Mouse (Mus musculus) NIH3T3 (cell line): Measurements from ENCODE around the gene Uncx.
"Not testable (repeated sequence)": the region's sequence is repeated elsewhere in the genome, so short reads cannot be mapped to it uniquely, and the experiment has no call there.

Source experiments
- DNase-seq: peaks from one replicate; pipeline ENCODE4 v3.0.0-alpha.2; 2012; ENCODE audit warnings: low read depth

Uncx gene

GRCm38 (mm10) chr5:139561363-139562001 is 18.2 kb downstream of the Uncx start:
- no peak for DNase-seq

GRCm38 (mm10) chr5:139564663-139565062 is 21.4 kb downstream of the Uncx start:
- no peak for DNase-seq

GRCm38 (mm10) chr5:139565462-139565861 is 22.2 kb downstream of the Uncx start:
- no peak for DNase-seq

GRCm38 (mm10) chr5:139566640-139567399 is 23.5 kb downstream of the Uncx start:
- DNase-seq: no peak

- no peak for DNase-seq
These were observed 24.8 kb downstream of the Uncx start for GRCm38 (mm10) chr5:139568079-139568478.

GRCm38 (mm10) chr5:139572526-139572925 is 29.2 kb downstream of the Uncx start:
- no peak for DNase-seq

- peak; percentile 57 for DNase-seq
These were observed 30.5 kb downstream of the Uncx start for GRCm38 (mm10) chr5:139573606-139574311.

GRCm38 (mm10) chr5:139575054-139575453 is 31.8 kb downstream of the Uncx start:
- DNase-seq: no peak

- no peak for DNase-seq
These were observed 37.0 kb downstream of the Uncx start for GRCm38 (mm10) chr5:139580171-139580743.

- DNase-seq: no peak
These were observed 38.1 kb downstream of the Uncx start for GRCm38 (mm10) chr5:139581308-139581868.

GRCm38 (mm10) chr5:139584971-139585747 is 41.9 kb downstream of the Uncx start:
- no peak for DNase-seq

- DNase-seq: no peak
These were observed 42.4 kb downstream of the Uncx start for GRCm38 (mm10) chr5:139585748-139586060.

GRCm38 (mm10) chr5:139587459-139587858 is 44.2 kb downstream of the Uncx start:
- not testable (repeated sequence) for DNase-seq

- DNase-seq: not testable (repeated sequence)
These were observed 47.5 kb downstream of the Uncx start for GRCm38 (mm10) chr5:139590682-139591360.

- no peak for DNase-seq
These were observed 48.7 kb downstream of the Uncx start for GRCm38 (mm10) chr5:139592011-139592410.

GRCm38 (mm10) chr5:139592850-139593249 is 49.6 kb downstream of the Uncx start:
- DNase-seq: no peak

GRCm38 (mm10) chr5:139593746-139594145 is 50.5 kb downstream of the Uncx start:
- DNase-seq: no peak

- peak; percentile 18 for DNase-seq
These were observed 51.7 kb downstream of the Uncx start for GRCm38 (mm10) chr5:139595001-139595400.
